Mouse (Mus musculus): ENCODE measurements around the gene Rbm17. TPM values are rescaled to one million over a fixed set of nuclear protein-coding genes. Genes with fewer than 3 reads are reported as not detected.
"Not testable (repeated sequence)": the region's sequence is repeated elsewhere in the genome, so short reads cannot be mapped to it uniquely, and the experiment has no call there.

The Rbm17 gene
- total RNA-seq, 2 experiments from 2014 or later = 85.7 to 86.6 TPM

DNA sequence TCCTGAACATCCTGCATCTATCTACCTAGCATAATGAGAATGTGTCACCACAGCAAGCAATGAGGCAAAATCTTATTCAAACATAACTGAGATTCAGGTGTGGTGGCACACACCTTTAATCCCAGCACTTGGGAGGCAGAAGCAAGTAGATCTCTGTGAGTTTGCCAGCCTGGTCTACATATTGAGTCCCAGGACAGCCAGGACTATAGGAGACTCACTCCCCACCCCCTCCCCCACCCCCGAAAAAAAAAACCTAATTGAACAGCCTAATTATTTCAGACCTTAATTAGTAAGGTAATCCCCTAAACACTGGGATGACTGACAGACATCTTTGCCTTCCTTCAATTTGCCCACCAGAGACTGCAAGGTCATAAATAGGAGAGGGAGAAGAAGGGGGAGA, 52.2 kb downstream of the Rbm17 start:
- Histone ChIP-seq H3K27ac (no peak overlapping the region), H3K4me3 (no peak overlapping the region)
- TF ChIP-seq CTCF (conservative IDR thresholded peaks at IDR 0.05) = no peak
- DNase-seq (ENCODE audit: low spot score in 2 of 2) = no peak

DNA sequence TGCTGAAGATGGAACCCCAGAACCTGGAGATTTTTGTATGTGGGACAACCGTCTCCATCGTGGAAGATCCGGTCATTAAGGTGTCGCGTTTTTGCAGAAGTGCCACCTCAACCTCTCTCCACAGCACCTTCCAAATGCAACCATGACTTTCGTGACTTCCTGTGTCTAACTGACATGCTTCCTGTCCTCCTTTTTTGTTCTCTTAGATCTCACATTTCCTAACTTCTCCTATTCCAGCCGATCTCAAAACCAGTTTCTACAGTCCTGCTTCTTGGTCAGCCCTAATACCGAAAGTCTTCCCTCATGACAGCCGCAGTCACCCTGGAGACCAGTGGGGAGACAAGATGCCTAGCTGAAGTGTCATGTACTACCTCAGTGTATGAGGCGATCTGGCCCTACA, 55.4 kb downstream of the Rbm17 start:
- H3K27ac ChIP-seq = no peak overlapping the region
- no peak for TF ChIP-seq CTCF (conservative IDR thresholded peaks at IDR 0.05)
- no peak overlapping the region for H3K4me3 ChIP-seq
- no peak for DNase-seq (ENCODE audit: low spot score in 2 of 2)

DNA sequence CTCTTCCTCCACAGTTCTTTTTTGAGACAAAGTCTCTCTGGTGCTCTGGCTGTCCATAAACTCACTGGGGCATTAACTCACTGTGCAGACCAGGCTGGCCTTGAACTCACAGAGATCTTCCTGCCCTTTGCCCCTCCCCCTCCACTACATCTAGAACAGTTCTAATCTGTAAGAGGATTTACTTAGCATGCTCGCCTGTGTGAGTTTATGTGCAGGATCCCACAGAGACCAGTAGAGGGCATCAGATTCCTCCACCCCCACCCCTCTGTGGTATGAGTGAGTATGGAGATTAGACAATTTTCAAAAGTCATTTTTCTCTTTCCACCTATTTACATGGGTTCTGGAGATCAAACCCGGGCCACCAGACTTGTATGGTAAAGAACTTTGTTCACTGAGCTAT, 56.3 kb downstream of the Rbm17 start:
- DNase-seq (ENCODE audit: low spot score in 2 of 2) = no peak
- Histone ChIP-seq H3K4me3 (no peak overlapping the region), H3K27ac (no peak overlapping the region)
- TF ChIP-seq CTCF (conservative IDR thresholded peaks at IDR 0.05) = peak; percentile 72

DNA sequence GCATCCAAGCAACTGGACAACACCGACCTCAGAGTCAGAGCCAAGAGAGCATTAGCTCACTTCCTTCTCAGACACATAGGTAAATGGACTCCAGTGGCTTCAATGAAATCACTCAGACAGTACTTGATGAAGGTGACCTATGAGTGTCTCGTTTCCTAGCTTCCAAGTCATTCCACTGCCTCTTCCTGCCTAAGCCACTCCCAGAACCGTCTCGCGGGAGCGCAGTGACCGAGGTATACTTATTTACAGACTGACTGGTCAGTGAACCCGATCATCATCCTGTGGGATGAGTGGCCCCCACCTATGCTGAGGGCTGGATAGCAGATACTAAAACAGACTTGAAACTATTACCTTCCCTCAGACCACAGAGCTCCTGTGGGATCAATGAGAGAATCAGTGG, 57.9 kb downstream of the Rbm17 start:
- no peak for DNase-seq (ENCODE audit: low spot score in 2 of 2)
- Histone ChIP-seq H3K27ac (no peak overlapping the region), H3K4me3 (no peak overlapping the region)
- TF ChIP-seq CTCF (conservative IDR thresholded peaks at IDR 0.05) = no peak

DNA sequence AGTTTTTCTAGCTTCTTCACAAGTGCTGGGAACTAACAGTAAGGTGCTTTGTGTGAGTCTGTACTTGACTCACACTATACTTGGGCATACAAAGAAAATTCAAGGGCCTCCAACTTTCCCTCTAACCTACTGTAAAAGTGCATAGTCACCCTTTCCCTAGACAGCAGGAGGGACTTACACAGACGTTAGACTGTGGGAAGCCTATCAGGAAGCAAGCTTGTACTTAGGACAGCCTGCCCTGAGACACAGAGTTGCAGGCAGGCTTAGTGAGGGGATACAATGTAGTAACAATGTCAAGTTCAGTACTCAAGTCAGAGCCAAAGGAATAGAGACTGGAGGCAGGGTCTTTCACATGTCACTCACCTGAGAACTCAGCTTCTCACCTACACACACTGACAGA, 58.6 kb downstream of the Rbm17 start:
- no peak for DNase-seq (ENCODE audit: low spot score in 2 of 2)
- H3K4me3 ChIP-seq = no peak overlapping the region
- no peak for TF ChIP-seq CTCF (conservative IDR thresholded peaks at IDR 0.05)
- no peak overlapping the region for H3K27ac ChIP-seq

DNA sequence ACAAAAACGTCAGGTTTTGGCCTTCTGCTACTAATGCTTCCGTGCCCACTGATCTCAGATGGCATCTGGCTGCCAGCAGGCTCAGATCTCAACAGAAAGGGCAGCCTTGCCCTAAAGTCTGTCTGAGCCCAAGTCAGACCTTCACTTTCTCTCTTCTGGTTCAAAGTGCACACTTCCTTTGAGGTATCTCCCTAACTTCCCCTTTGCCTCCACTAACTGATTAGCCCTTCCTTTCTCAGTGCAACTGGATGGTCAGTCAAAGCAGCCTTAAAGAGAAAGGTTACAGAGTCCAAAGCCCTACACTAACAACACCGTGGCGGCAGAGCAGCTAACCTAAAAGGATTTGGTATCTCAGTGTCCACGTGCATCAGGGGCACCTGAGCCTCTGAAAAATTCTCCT, 59.6 kb downstream of the Rbm17 start:
- no peak overlapping the region for H3K4me3 ChIP-seq
- no peak overlapping the region for H3K27ac ChIP-seq
- DNase-seq (ENCODE audit: low spot score in 2 of 2) = no peak
- TF ChIP-seq CTCF (conservative IDR thresholded peaks at IDR 0.05) = no peak

DNA sequence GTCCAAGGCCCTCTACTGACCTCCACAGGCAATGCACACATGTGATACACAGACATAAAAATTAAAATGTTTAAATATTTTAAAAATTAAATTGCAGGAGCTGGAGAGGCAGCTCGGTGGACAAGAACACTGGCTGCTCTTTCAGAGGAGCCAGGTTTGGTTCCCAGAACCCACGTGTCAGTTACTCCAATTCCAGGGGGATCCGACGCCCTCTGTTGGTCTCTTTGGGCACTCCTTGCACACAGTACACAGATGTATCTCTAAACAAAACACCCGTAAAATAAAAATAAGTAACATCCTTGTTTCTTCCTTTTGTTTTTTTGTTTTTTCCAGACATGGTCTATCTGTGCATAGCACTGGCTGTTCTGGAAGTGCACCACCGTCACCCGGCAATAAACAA, 60.8 kb downstream of the Rbm17 start:
- TF ChIP-seq CTCF (conservative IDR thresholded peaks at IDR 0.05) = no peak
- Histone ChIP-seq H3K27ac (no peak overlapping the region), H3K4me3 (no peak overlapping the region)
- DNase-seq (ENCODE audit: low spot score in 2 of 2) = no peak

DNA sequence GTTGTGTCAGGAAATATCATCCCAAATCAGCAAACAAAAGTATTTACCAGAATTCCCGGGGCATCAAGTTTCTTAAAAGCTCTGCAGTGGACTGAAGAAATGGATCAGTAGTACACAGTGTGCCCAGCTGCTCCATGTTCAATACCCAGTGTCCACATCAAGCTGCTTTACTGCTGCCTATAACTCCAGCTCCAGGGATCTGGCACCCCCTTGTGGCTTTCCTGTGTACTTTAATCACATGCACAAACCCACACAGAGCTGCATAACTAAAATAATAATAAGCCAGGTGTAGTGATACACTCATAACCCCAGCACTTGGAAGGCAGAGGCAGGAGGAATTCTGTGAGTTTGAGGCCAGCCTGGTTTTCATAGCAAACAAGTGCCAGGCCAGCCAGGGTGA, 61.3 kb downstream of the Rbm17 start:
- H3K27ac ChIP-seq = no peak overlapping the region
- peak; percentile 89 for TF ChIP-seq CTCF (conservative IDR thresholded peaks at IDR 0.05)
- no peak overlapping the region for H3K4me3 ChIP-seq
- peak; percentile 67 to 82 for DNase-seq (ENCODE audit: low spot score in 2 of 2)

DNA sequence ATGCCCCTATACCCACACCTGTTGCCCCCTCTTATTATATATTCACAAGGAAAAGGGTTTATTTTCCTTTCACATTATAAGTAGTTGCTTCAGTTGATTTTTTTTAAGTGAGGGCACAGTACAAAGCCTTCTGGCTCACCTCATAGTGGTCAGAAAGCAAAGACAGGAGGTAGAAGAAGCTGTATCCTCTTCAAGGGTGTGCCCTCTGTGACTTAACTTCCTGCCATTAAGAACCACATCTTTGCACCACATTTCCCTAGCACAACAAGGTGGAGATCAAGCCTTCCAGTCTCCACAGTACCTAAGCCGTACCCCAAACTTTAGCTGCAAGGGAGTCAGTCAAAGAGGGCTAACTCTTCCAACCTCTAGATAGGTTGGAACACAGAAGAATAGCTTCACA, 61.8 kb downstream of the Rbm17 start:
- TF ChIP-seq CTCF (conservative IDR thresholded peaks at IDR 0.05) = no peak
- Histone ChIP-seq H3K4me3 (no peak overlapping the region), H3K27ac (no peak overlapping the region)
- DNase-seq (ENCODE audit: low spot score in 2 of 2) = no peak

DNA sequence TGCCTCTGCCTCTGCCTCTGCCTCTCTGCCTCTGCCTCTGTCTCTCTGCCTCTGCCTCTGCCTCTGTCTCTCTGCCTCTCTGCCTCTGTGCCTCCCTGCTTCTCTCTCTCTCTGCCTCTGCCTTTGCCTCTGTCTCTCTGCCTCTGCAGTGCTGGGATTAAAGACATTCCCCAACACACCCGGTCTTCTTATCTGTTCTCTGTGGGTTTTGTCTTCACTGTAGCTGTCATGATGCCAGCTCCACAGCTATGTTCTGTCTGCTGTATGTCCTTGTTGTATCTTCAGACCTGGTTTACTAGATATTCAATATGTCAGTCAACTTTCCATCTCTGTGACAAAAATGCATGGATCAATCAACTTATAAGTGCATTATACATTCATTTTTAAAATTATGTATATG, 62.4 kb downstream of the Rbm17 start:
- H3K4me3 ChIP-seq; H3K27ac ChIP-seq; DNase-seq (ENCODE audit: low spot score in 2 of 2): not testable (repeated sequence)

DNA sequence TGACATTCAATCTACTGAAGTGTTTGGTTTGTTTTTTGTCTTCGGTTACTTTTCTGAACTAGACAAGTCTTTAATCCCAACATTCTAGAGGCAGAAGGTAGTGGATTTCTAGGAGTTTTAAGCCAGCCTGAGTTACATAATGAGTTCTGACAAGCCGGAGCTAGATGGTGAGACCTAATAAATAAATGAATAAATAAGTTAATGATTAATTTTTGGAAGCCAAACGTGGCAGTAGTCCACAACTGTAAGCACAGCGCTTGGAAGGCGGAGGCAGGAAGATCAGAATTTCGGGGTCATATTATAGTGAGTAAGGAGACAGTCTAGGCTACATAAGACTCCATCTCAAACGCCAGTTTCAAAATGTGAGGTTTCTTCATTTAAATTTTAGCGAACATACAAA, 68.0 kb downstream of the Rbm17 start:
- peak overlapping the region; percentile 56 for H3K4me3 ChIP-seq
- peak overlapping the region; percentile 78 for H3K27ac ChIP-seq
- DNase-seq (ENCODE audit: low spot score in 2 of 2) = no peak
- TF ChIP-seq CTCF (conservative IDR thresholded peaks at IDR 0.05) = no peak

Other genes with a start within 250 kb of the Rbm17 start
- 10 to 100 TPM; 36.8 to 40.1 TPM for gene Pfkfb3, start 50.1 kb downstream of the Rbm17 start, total RNA-seq (2021)
- not detected for gene Gm17490, start 22.1 kb upstream of the Rbm17 start, total RNA-seq (2021)
- gene Il2ra, start 38.7 kb upstream of the Rbm17 start, total RNA-seq (2021) = under 1 TPM in 1 of 2 experiments, not detected in 1; 0.13 TPM
- gene Il15ra, start 101.1 kb upstream of the Rbm17 start, total RNA-seq (2021) = 1 to 10 TPM; 6.2 to 8.0 TPM
- 10 to 100 TPM; 74.0 to 88.5 TPM for gene Fbh1, start 173.4 kb upstream of the Rbm17 start, total RNA-seq (2021)
- 10 to 100 TPM; 58.9 to 61.8 TPM for gene Ankrd16, start 173.7 kb upstream of the Rbm17 start, total RNA-seq (2021)

Measured in layer of hippocampus, adult 2 months (tissue).